Mouse (Mus musculus) olfactory bulb, adult 2 months (tissue): Measurements from ENCODE around the gene Ptpn11.

Experiments
- CTCF ChIP-seq: fragments of 200-500 bp; IDR thresholded peaks from 2 replicates; pipeline ENCODE4 v1.5.1; 2012; ENCODE audit warnings: low read depth, mild to moderate bottlenecking, low read length, moderate library complexity; ENCODE audit not compliant: insufficient read depth
- POLR2A ChIP-seq: fragments of 200-500 bp; IDR thresholded peaks from 2 replicates; pipeline ENCODE4 v1.6.1; 2012; ENCODE audit warnings: mild to moderate bottlenecking, low read depth, low read length, moderate library complexity; ENCODE audit not compliant: insufficient read depth

DNA sequence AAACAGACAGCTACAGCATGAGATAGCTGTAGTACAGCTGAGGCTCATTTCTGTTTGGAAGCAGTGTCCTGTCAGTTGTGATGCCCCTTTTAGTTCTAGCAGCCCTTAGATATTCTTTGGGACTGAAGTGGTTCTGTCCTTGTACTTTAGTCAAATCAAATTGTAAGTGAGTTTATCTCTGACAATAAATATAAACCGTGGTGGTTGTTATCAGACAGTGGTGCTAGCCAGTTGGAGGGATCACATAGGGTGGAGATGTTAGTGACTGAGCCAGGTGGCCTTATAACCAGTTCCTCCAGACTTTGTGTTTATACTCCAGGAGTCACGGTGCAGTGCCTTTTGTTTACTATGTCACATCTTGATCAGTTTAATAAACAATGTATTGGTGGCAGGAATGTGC is 42.5 kb upstream of the Ptpn11 start:
- TF ChIP-seq CTCF (no peak), POLR2A (no peak)
